23 mouse cellular contexts compared by ENCODE assay signal in genomic region chr19:38533230-38533629, GRCm38 (mm10). TPM values are rescaled to one million over a fixed set of nuclear protein-coding genes. Genes with fewer than 3 reads are reported as not detected.
A peak's percentile ranks its signal among the peaks of the same experiment; 100 is the strongest.
DNase-seq lines count a peak whose midpoint lies in the region; ATAC-seq and TF ChIP-seq lines count a peak whose summit lies in the region.
"Had no signal": no experiment of that assay in that cellular context is flagged by ENCODE, and none has a peak within 500 bp of the region (broad histone marks: within the 10 kb centered on the region; RNA-seq: fewer than 3 reads in every experiment).

No protein-coding gene starts in this region.

- H3K9ac ChIP-seq in limb, embryonic 15.5 days = no peak overlapping the region
- H3K9ac ChIP-seq: forebrain, embryonic 13.5 days; heart, embryonic 12.5 days; heart, embryonic 15.5 days; hindbrain, embryonic 14.5 days had no signal

- whole genome bisulfite sequencing in limb, embryonic 15.5 days = 37% methylated on average over 5 of the region's 5 CpGs

- no peaks in the 10 kb centered on the region for H3K9me3 ChIP-seq in limb, embryonic 15.5 days
- H3K9me3 ChIP-seq: forebrain, embryonic 13.5 days; heart, embryonic 12.5 days; heart, embryonic 15.5 days had no signal

- no peaks in the 10 kb centered on the region for H3K36me3 ChIP-seq in limb, embryonic 15.5 days
- H3K36me3 ChIP-seq: forebrain, embryonic 10.5 days; heart, embryonic 12.5 days; heart, embryonic 15.5 days had no signal

- no peaks in the 10 kb centered on the region for H3K27me3 ChIP-seq in limb, embryonic 15.5 days
- H3K27me3 ChIP-seq: forebrain, embryonic 13.5 days; heart, embryonic 12.5 days; heart, embryonic 15.5 days had no signal

- H3K4me1 ChIP-seq in limb, embryonic 15.5 days = peaks cover 30% of the 10 kb centered on the region
- H3K4me1 ChIP-seq: heart, embryonic 12.5 days; heart, embryonic 15.5 days had no signal

- intact Hi-C loops in gastrocnemius, adult 2 months (cut with DNase I) = no loop called here
- intact Hi-C loops in left cerebral cortex, postnatal 25 days (cut with DNase I) = no loop called here
- intact Hi-C loops in left cerebral cortex, postnatal 36 days (cut with DNase I) = no loop called here

- no peak for DNase-seq in gastrocnemius, adult 2 months
- DNase-seq in gastrocnemius, adult 8-10 months (ENCODE audit: low spot score in 2 of 2) = no peak
- peak; percentile 6 to 9 for DNase-seq in left cerebral cortex, postnatal 25 days (ENCODE audit: low spot score in 2 of 2)
- DNase-seq in left cerebral cortex, postnatal 36 days (ENCODE audit: low spot score in 2 of 2) = no peak
- DNase-seq in kidney, adult 8-10 months = no peak
- DNase-seq: adrenal gland, adult 8-10 months; adrenal gland, postnatal 25 days; cerebellum, adult 18-20 months; cerebellum, adult 9-10 months; cerebellum, postnatal 14 days; gastrocnemius, postnatal 25 days; heart, adult 2 months; heart, postnatal 4 days had no signal

- H3K27ac ChIP-seq in gastrocnemius, adult 2 months = 0 out of 2 replicates have a peak overlapping the region, but pooled peaks have one; percentile 35
- peak overlapping the region; percentile 72; the same call in 1 of the 2 replicates for H3K27ac ChIP-seq in limb, embryonic 15.5 days
- H3K27ac ChIP-seq: forebrain, embryonic 10.5 days; forebrain, embryonic 13.5 days; heart, adult 2 months; heart, embryonic 15.5 days; hindbrain, embryonic 14.5 days; hindbrain, postnatal 0 days had no signal

- H3K4me3 ChIP-seq in gastrocnemius, adult 2 months = no peak overlapping the region
- H3K4me3 ChIP-seq in limb, embryonic 15.5 days = no peak overlapping the region
- H3K4me3 ChIP-seq: forebrain, embryonic 10.5 days; forebrain, embryonic 13.5 days; heart, adult 2 months; heart, embryonic 12.5 days; heart, embryonic 15.5 days had no signal

- no peak overlapping the region for H3K4me2 ChIP-seq in limb, embryonic 15.5 days
- H3K4me2 ChIP-seq: forebrain, embryonic 13.5 days; heart, embryonic 12.5 days; heart, embryonic 15.5 days; hindbrain, embryonic 14.5 days had no signal

- no peak for TF ChIP-seq CTCF in gastrocnemius, adult 2 months (IDR thresholded peaks at IDR 0.05)

- 0 out of 2 replicates have a peak, but pooled peaks have one; percentile 42 for ATAC-seq in limb, embryonic 15.5 days (ENCODE audit: insufficient number of reproducible peaks, low FRiP score, low TSS enrichment, low read depth)
- ATAC-seq: activated CD4-positive, CD25-positive, alpha-beta regulatory T cell, adult 4 months; forebrain, embryonic 13.5 days; forebrain, embryonic 16.5 days; hindbrain, postnatal 0 days; inflammation-experienced regulatory T-cells, adult 6 months had no signal

RNA-seq across cellular contexts. Expression of gene Plce1, which starts 52.3 kb away (rescaled TPM):
- total RNA-seq in gastrocnemius, adult 2 months (2021) = 1 to 10 TPM; 5.1 to 8.5 TPM
- total RNA-seq in gastrocnemius, adult 8-10 months (2022) = 1 to 10 TPM; 4.8 to 6.6 (median 6.1) TPM
- total RNA-seq in left cerebral cortex, postnatal 25 days (2021) = 1 to 10 TPM; 6.2 to 9.1 TPM
- 1 to 10 TPM; 3.9 to 7.9 TPM for total RNA-seq in left cerebral cortex, postnatal 36 days (2021)
- 8.2 and 8.5 TPM in 2 replicates for polyA plus RNA-seq in limb, embryonic 15.5 days (2015; fragmentation: Nextera tagmentation; extraction: Ambion mirVana)

Comparison
In these comparisons a context has a peak if more than half of its experiments do, and no peak if none do; other contexts are left out.
1. DNase-seq: peak in left cerebral cortex, postnatal 25 days (2 of 2); none in gastrocnemius, adult 2 months (single experiment), gastrocnemius, adult 8-10 months (0 of 2), left cerebral cortex, postnatal 36 days (0 of 2) and kidney, adult 8-10 months (0 of 2).